20 mouse cellular contexts compared by ENCODE assay signal in the genomic region with DNA sequence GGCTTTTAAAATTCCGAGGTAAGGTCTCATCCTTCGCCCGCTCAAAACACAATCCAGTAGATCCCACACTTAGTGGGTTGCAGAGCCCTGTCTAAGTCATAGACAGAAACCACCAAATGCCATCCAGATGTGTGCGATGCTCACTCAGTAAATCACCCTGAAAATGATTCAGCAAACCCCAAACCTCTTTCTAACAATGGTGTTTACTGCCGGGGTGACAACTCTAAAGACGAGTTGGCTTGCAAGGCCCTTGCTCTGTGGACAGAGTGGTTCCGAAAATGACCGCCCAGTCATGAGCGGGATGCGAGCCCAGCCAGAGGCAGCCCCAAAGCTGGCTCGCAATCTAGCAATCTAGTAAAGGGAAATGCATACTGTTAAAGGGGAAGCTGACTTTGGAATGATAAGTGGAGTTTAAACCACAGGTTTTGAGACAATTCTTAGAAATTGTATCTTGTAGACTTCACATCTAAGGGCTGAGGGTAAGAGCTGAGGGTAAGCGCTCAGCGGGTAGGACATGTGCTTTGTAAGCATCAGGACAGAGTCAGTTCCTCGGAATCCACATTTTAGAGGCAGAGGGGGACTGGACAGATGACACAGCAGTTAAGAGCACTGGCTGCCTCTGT. TPM values are rescaled to one million over a fixed set of nuclear protein-coding genes. Genes with fewer than 3 reads are reported as not detected.
DNase-seq lines count a peak whose midpoint lies in the region; ATAC-seq and TF ChIP-seq lines count a peak whose summit lies in the region.
"Had no signal": no experiment of that assay in that cellular context is flagged by ENCODE, and none has a peak within 500 bp of the region (broad histone marks: within the 10 kb centered on the region; RNA-seq: fewer than 3 reads in every experiment).

No protein-coding gene starts in this region.

- WGBS in embryonic facial prominence, embryonic 15.5 days: 70% methylated on average over 14 of the region's 14 CpGs
- 56% methylated on average over 14 of the region's 14 CpGs for WGBS in liver, postnatal 0 days (ENCODE audit: insufficient replicate concordance)

- H3K36me3 ChIP-seq in G1E (replicated peaks): peaks cover 55% of the 10 kb centered on the region
- no peaks in the 10 kb centered on the region for H3K36me3 ChIP-seq in embryonic facial prominence, embryonic 15.5 days
- H3K36me3 ChIP-seq in liver, postnatal 0 days (replicated peaks; ENCODE audit: insufficient read depth, low read length): 0 out of 2 replicates have a peak, but pooled peaks cover 5% of the 10 kb centered on the region
- H3K36me3 ChIP-seq: kidney, embryonic 15.5 days had no signal

- intact Hi-C loops in left cerebral cortex, postnatal 14 days (cut with DNase I): no loop called here

- TF ChIP-seq EP300 in liver, postnatal 0 days (IDR thresholded peaks at IDR 0.05; ENCODE audit: low read depth): no peak

- no peak overlapping the region for H3K9ac ChIP-seq in embryonic facial prominence, embryonic 15.5 days
- H3K9ac ChIP-seq in liver, postnatal 0 days (replicated peaks): no peak overlapping the region
- H3K9ac ChIP-seq: forebrain, embryonic 13.5 days; hindbrain, embryonic 12.5 days; kidney, embryonic 15.5 days had no signal

- H3K4me3 ChIP-seq in G1E (ENCODE audit: low read depth, low read length): no peak overlapping the region
- H3K4me3 ChIP-seq in embryonic facial prominence, embryonic 15.5 days (replicated peaks): no peak overlapping the region
- H3K4me3 ChIP-seq in liver, postnatal 0 days (ENCODE audit: low read depth, low read length): no peak overlapping the region
- H3K4me3 ChIP-seq: forebrain, embryonic 13.5 days; heart, adult 2 months; hindbrain, embryonic 12.5 days; kidney, embryonic 15.5 days; limb, embryonic 10.5 days had no signal

- H3K27me3 ChIP-seq in G1E (ENCODE audit: insufficient read depth, low read length): no peaks in the 10 kb centered on the region
- no peaks in the 10 kb centered on the region for H3K27me3 ChIP-seq in embryonic facial prominence, embryonic 15.5 days
- no peaks in the 10 kb centered on the region for H3K27me3 ChIP-seq in liver, postnatal 0 days (ENCODE audit: insufficient read depth, low read length)
- H3K27me3 ChIP-seq: forebrain, embryonic 13.5 days; hindbrain, embryonic 12.5 days; kidney, embryonic 15.5 days had no signal

- H3K4me1 ChIP-seq in G1E (ENCODE audit: insufficient read depth, low read depth, low read length): peaks cover 73% of the 10 kb centered on the region
- H3K4me1 ChIP-seq in embryonic facial prominence, embryonic 15.5 days: 0 out of 2 replicates have a peak, but pooled peaks cover 3% of the 10 kb centered on the region
- H3K4me1 ChIP-seq in liver, postnatal 0 days (ENCODE audit: insufficient read depth): peaks cover 11% of the 10 kb centered on the region
- H3K4me1 ChIP-seq: forebrain, embryonic 13.5 days had no signal

- peak overlapping the region; percentile 31; the same call in 1 of the 2 replicates for H3K27ac ChIP-seq in embryonic facial prominence, embryonic 15.5 days (replicated peaks)
- no peak overlapping the region for H3K27ac ChIP-seq in liver, postnatal 0 days (ENCODE audit: low read depth)
- H3K27ac ChIP-seq: forebrain, embryonic 13.5 days; heart, adult 2 months; hindbrain, embryonic 12.5 days; kidney, embryonic 15.5 days; limb, embryonic 10.5 days had no signal

- TF ChIP-seq CTCF in G1E (IDR thresholded peaks at IDR 0.05; ENCODE audit: low read depth, low read length): no peak
- TF ChIP-seq CTCF in liver, postnatal 0 days (IDR thresholded peaks at IDR 0.05; ENCODE audit: low read depth): no peak

- no peaks in the 10 kb centered on the region for H3K9me3 ChIP-seq in G1E (replicated peaks)
- no peaks in the 10 kb centered on the region for H3K9me3 ChIP-seq in embryonic facial prominence, embryonic 15.5 days (replicated peaks)
- no peaks in the 10 kb centered on the region for H3K9me3 ChIP-seq in liver, postnatal 0 days (ENCODE audit: low read length)
- H3K9me3 ChIP-seq: forebrain, embryonic 13.5 days; hindbrain, embryonic 12.5 days; kidney, embryonic 15.5 days; limb, embryonic 10.5 days had no signal

- DNase-seq in 3T3-L1 (ENCODE audit: low read depth, low spot score) (peak; percentile 40), G1E (ENCODE audit: low spot score) (peak; percentile 34)
- no peak for DNase-seq in liver, postnatal 0 days
- DNase-seq in left cerebral cortex, postnatal 14 days (ENCODE audit: low spot score in 2 of 2): no peak
- no peak for DNase-seq in adrenal gland, postnatal 14 days
- DNase-seq in cerebellum, postnatal 4 days (ENCODE audit: low spot score in 2 of 2): no peak
- DNase-seq: adrenal gland, postnatal 10 days; cerebellum, adult 2 months; heart, adult 2 months; lung, adult 18-20 months; lung, postnatal 36 days; midbrain, embryonic 14.5 days; right cerebral cortex, adult 18-20 months; thymus, adult 18-20 months had no signal

- ATAC-seq in G1E (ENCODE audit: extremely low read depth, insufficient number of reproducible peaks, low FRiP score, poor library complexity, severe bottlenecking): peak; percentile 58
- peak; percentile 45; the same call in 1 of the 2 replicates for ATAC-seq in embryonic facial prominence, embryonic 15.5 days (ENCODE audit: insufficient number of reproducible peaks, low FRiP score, low TSS enrichment, low read depth)
- peak; percentile 22 for ATAC-seq in liver, postnatal 0 days
- ATAC-seq: CD4-positive, CD25-positive, alpha-beta regulatory T cell, adult 4 months; forebrain, embryonic 13.5 days had no signal

- H3K4me2 ChIP-seq in embryonic facial prominence, embryonic 15.5 days (replicated peaks): no peak overlapping the region
- no peak overlapping the region for H3K4me2 ChIP-seq in liver, postnatal 0 days (ENCODE audit: low read depth, low read length)
- H3K4me2 ChIP-seq: forebrain, embryonic 13.5 days; hindbrain, embryonic 12.5 days; kidney, embryonic 15.5 days had no signal

RNA-seq across cellular contexts. Expression of gene Pik3cd, which starts 40.3 kb away (rescaled TPM):
- total RNA-seq in G1E (2014; fragmentation: Nextera tagmentation) (17.3 and 23.9 TPM in 2 replicates), G1E (2017) (24.0 and 28.0 TPM in 2 replicates)
- polyA plus RNA-seq in G1E (2012): 37.0 and 40.3 TPM in 2 replicates
- 5.0 and 5.9 TPM in 2 replicates for polyA plus RNA-seq in embryonic facial prominence, embryonic 15.5 days (2015; fragmentation: Nextera tagmentation; extraction: Ambion mirVana)
- 4.9 and 7.8 TPM in 2 replicates for polyA plus RNA-seq in liver, postnatal 0 days (2015; fragmentation: Nextera tagmentation; extraction: Ambion mirVana)
- 10 to 100 TPM; 21.2 to 25.0 TPM for total RNA-seq in left cerebral cortex, postnatal 14 days (2021)
- total RNA-seq in adrenal gland, postnatal 14 days (2021): 4.4 and 19.1 TPM in 2 replicates

Comparison
In these comparisons a context has a peak if more than half of its experiments do, and no peak if none do; other contexts are left out.
1. DNase-seq: peak in 3T3-L1 (single experiment) and G1E (single experiment); none in liver, postnatal 0 days (single experiment), left cerebral cortex, postnatal 14 days (0 of 2), adrenal gland, postnatal 14 days (single experiment) and cerebellum, postnatal 4 days (0 of 2).
2. Peak in every context shown above with its lines, with median percentiles within 50 percentile points of each other: ATAC-seq.